Mouse (Mus musculus): ENCODE measurements around the gene Slc30a2. TPM values are rescaled to one million over a fixed set of nuclear protein-coding genes. Genes with fewer than 3 reads are reported as not detected.
"Not testable (repeated sequence)": the region's sequence is repeated elsewhere in the genome, so short reads cannot be mapped to it uniquely, and the experiment has no call there.

Gene Slc30a2
- polyA plus RNA-seq, 1 experiment: 21.3 TPM

DNA sequence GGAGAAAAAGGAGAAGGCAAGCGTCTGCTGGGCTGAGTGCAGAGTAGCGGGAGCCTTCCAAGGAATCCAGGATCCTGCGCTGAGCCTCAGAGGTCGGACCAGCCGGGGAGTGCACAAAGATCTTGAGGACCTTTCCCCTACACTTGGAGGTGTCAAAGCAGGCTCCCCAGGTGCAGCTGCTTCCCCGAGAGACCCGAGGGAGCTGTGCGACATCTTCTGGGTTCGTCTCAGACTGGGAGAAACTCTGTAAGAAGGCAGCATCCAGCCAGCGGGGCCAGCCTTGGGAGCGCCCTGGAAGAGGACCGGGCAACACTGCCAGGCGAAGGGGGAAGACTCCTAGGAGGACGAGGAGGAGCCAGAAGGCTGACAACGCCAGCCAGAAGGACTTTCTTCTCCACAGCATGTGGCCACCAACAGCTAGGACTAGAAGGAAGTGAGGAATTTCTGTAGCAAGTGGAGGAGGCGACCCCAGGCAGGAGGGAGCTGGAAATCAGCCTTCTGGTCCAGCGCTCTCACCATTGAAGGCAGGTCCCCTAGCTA lies 28.4 kb downstream of the Slc30a2 start:
- Histone ChIP-seq H3K27me3 (ENCODE audit: control insufficient read depth, insufficient read depth, low read length) (no peaks in the 10 kb centered on the region; the same call in 1 of the 2 replicates), H3K4me3 (ENCODE audit: control insufficient read depth, low read depth, low read length) (no peak overlapping the region; the same call in 1 of the 2 replicates), H3K4me1 (ENCODE audit: control insufficient read depth, insufficient read depth, low read length) (peaks cover 10% of the 10 kb centered on the region), H3K27ac (ENCODE audit: control insufficient read depth, insufficient read depth, low read depth, low read length) (no peak overlapping the region), H3K36me3 (ENCODE audit: control insufficient read depth, insufficient read depth, low read length) (no peaks in the 10 kb centered on the region)
- no peak for TF ChIP-seq CTCF (IDR thresholded peaks at IDR 0.05; ENCODE audit: control insufficient read depth, insufficient read depth, insufficient replicate concordance, low read depth, low read length)
- TF ChIP-seq POLR2A (IDR thresholded peaks at IDR 0.05; ENCODE audit: control insufficient read depth, low read depth, low read length): no peak

DNA sequence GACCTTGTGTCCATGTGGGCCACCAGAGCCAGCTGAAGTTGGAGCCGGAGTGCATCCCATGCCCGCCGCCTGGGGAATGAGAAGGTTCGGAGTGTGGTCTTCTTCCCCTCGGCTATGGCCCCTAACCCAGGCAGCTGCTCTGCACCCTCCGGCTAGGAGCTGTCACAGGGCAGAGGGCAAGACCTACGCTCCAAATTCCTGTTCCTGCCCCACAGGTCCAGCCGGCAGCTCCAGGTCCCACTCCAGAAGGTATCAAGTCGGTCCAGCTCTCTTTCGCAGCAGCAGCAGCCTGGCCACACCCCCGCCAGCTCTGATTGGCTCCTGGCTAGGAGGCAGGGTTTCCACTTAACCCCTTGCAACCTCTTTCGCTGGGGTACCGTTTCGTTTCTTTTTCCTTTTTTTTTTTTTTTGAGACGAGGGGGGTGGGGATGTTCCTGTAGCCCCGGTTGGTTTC lies 29.3 kb downstream of the Slc30a2 start:
- Histone ChIP-seq H3K27ac (ENCODE audit: control insufficient read depth, insufficient read depth, low read depth, low read length) (no peak overlapping the region), H3K4me3 (ENCODE audit: control insufficient read depth, low read depth, low read length) (peak overlapping the region; percentile 60), H3K4me1 (ENCODE audit: control insufficient read depth, insufficient read depth, low read length) (peaks cover 10% of the 10 kb centered on the region), H3K27me3 (ENCODE audit: control insufficient read depth, insufficient read depth, low read length) (no peaks in the 10 kb centered on the region; the same call in 1 of the 2 replicates), H3K36me3 (ENCODE audit: control insufficient read depth, insufficient read depth, low read length) (no peaks in the 10 kb centered on the region)
- TF ChIP-seq POLR2A (IDR thresholded peaks at IDR 0.05; ENCODE audit: control insufficient read depth, low read depth, low read length) (no peak), CTCF (IDR thresholded peaks at IDR 0.05; ENCODE audit: control insufficient read depth, insufficient read depth, insufficient replicate concordance, low read depth, low read length) (no peak)

DNA sequence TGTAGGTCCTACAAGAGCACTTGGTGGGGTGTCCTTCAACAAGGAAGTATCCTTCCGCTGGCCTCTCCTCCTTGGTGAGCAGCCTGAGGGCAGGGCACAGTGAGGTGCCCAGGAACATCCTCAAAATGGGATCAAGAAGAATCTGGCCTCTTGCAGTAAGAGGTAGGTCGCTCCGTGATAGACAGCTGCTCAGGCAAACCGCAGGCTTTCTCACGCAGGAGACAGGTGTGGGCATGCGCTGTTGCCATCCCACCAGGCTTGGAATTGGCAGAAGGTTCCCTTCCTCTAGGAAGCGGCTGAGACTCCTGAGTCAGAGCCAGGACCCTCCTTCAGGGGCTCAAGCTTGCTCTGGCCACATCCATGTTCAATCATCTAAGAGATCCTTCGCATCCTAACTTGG lies 30.3 kb downstream of the Slc30a2 start:
- no peak for TF ChIP-seq POLR2A (IDR thresholded peaks at IDR 0.05; ENCODE audit: control insufficient read depth, low read depth, low read length)
- TF ChIP-seq CTCF (IDR thresholded peaks at IDR 0.05; ENCODE audit: control insufficient read depth, insufficient read depth, insufficient replicate concordance, low read depth, low read length): no peak
- H3K36me3 ChIP-seq (ENCODE audit: control insufficient read depth, insufficient read depth, low read length): no peaks in the 10 kb centered on the region
- H3K27ac ChIP-seq (ENCODE audit: control insufficient read depth, insufficient read depth, low read depth, low read length): no peak overlapping the region
- peaks cover 10% of the 10 kb centered on the region for H3K4me1 ChIP-seq (ENCODE audit: control insufficient read depth, insufficient read depth, low read length)
- no peak overlapping the region for H3K4me3 ChIP-seq (ENCODE audit: control insufficient read depth, low read depth, low read length)
- no peaks in the 10 kb centered on the region; the same call in 1 of the 2 replicates for H3K27me3 ChIP-seq (ENCODE audit: control insufficient read depth, insufficient read depth, low read length)

DNA sequence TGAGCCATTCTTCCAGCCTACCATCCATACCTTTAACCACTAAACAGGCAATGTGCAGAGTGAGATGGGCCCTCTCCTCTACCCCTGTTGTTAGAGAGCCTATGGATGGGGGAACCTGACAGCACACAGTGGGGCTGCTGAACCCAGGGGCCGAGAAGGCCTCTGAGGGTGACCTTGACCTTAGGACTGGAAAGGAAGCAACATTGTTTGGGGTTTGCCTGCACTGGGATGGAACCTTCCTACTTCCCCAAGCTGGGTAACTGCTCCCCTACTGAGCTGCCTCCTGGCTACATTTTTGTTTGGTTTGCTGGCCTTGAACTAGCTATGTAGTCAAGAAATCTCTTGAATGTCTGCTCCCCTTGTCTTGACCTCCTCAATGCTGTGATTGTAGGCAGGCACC lies 31.3 kb downstream of the Slc30a2 start:
- Histone ChIP-seq H3K4me1 (ENCODE audit: control insufficient read depth, insufficient read depth, low read length) (peaks cover 10% of the 10 kb centered on the region), H3K27me3 (ENCODE audit: control insufficient read depth, insufficient read depth, low read length) (no peaks in the 10 kb centered on the region; the same call in 1 of the 2 replicates), H3K4me3 (ENCODE audit: control insufficient read depth, low read depth, low read length) (no peak overlapping the region), H3K36me3 (ENCODE audit: control insufficient read depth, insufficient read depth, low read length) (no peaks in the 10 kb centered on the region), H3K27ac (ENCODE audit: control insufficient read depth, insufficient read depth, low read depth, low read length) (no peak overlapping the region)
- no peak for TF ChIP-seq CTCF (IDR thresholded peaks at IDR 0.05; ENCODE audit: control insufficient read depth, insufficient read depth, insufficient replicate concordance, low read depth, low read length)
- no peak for TF ChIP-seq POLR2A (IDR thresholded peaks at IDR 0.05; ENCODE audit: control insufficient read depth, low read depth, low read length)

DNA sequence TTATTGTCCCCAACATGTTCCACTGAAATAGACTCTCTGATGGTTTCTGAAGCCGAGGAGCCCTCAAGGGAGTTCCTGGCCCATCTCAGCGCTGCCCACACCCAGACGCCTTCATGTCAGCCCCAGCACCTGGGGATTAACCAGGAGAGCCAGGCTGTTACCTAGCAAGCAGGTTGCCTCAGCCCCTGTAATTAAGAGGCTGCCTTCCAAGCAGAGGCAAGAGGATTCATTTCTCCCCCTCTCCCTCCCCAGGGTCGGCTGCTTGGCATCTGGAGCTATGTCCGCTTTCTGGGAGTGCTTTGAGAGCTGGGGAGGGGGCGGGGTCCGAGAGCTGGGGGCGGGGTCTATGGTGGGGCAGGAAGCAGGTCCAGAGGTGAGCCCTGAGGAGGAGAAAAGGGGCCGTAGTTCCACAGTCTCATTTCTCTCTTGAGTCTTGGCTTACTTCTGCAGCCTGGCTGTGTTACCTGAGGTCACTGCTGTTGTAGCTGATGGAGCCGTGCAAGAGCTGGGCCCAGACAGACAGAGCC lies 35.2 kb downstream of the Slc30a2 start:
- no peaks in the 10 kb centered on the region for H3K27me3 ChIP-seq (ENCODE audit: control insufficient read depth, insufficient read depth, low read length)
- H3K36me3 ChIP-seq (ENCODE audit: control insufficient read depth, insufficient read depth, low read length): no peaks in the 10 kb centered on the region
- H3K4me3 ChIP-seq (ENCODE audit: control insufficient read depth, low read depth, low read length): no peak overlapping the region
- TF ChIP-seq CTCF (IDR thresholded peaks at IDR 0.05; ENCODE audit: control insufficient read depth, insufficient read depth, insufficient replicate concordance, low read depth, low read length): no peak
- no peak for TF ChIP-seq POLR2A (IDR thresholded peaks at IDR 0.05; ENCODE audit: control insufficient read depth, low read depth, low read length)
- H3K27ac ChIP-seq (ENCODE audit: control insufficient read depth, insufficient read depth, low read depth, low read length): no peak overlapping the region
- no peaks in the 10 kb centered on the region for H3K4me1 ChIP-seq (ENCODE audit: control insufficient read depth, insufficient read depth, low read length)

DNA sequence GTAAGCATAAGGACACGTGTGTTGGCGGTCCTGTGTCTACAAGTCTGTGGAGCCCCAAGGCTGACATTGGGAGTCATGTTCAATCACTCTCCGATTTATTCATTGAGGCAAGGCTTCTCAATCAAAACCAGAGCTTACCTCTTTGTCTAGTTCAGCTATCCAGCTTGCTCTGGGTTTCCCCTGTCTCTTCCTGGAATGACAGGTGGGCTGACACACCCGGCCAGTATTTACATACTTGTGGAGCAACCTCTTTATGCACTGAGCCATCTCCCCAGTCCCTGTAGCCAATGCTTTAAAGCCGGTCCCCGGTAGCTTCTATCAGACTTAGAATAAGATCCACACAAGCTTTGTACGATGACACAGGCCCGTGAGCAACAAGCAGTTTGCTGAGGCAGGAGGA lies 36.5 kb downstream of the Slc30a2 start:
- Histone ChIP-seq H3K27ac (ENCODE audit: control insufficient read depth, insufficient read depth, low read depth, low read length) (no peak overlapping the region), H3K27me3 (ENCODE audit: control insufficient read depth, insufficient read depth, low read length) (no peaks in the 10 kb centered on the region), H3K4me1 (ENCODE audit: control insufficient read depth, insufficient read depth, low read length) (no peaks in the 10 kb centered on the region), H3K4me3 (ENCODE audit: control insufficient read depth, low read depth, low read length) (no peak overlapping the region), H3K36me3 (ENCODE audit: control insufficient read depth, insufficient read depth, low read length) (no peaks in the 10 kb centered on the region)
- TF ChIP-seq CTCF (IDR thresholded peaks at IDR 0.05; ENCODE audit: control insufficient read depth, insufficient read depth, insufficient replicate concordance, low read depth, low read length): no peak
- TF ChIP-seq POLR2A (IDR thresholded peaks at IDR 0.05; ENCODE audit: control insufficient read depth, low read depth, low read length): no peak

DNA sequence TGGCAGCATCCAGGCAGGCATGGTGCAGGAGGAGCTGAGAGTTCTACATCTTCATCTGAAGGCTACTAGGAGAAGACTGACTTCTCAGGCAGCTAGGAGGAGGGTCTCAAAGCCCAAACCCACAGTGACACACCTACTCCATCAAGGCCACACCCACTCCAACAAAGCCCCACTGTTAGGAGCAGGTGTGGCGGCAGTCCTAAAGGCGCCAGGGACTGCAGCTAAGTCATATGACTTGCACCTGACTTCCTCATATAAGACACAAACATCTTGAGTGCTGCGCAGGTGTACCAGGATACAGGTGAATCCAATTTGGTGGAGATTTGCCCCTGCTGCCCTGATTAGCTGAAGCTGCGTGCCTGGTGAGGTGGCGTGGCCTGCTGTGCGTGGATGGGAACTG lies 40.8 kb downstream of the Slc30a2 start, which contains the start of gene Extl1:
Gene Extl1 (minus strand): TSS at position 101 of the 400 bp plus-strand sequence.
- H3K4me3 ChIP-seq (ENCODE audit: control insufficient read depth, low read depth, low read length); H3K27me3 ChIP-seq (ENCODE audit: control insufficient read depth, insufficient read depth, low read length); H3K27ac ChIP-seq (ENCODE audit: control insufficient read depth, insufficient read depth, low read depth, low read length); H3K36me3 ChIP-seq (ENCODE audit: control insufficient read depth, insufficient read depth, low read length); H3K4me1 ChIP-seq (ENCODE audit: control insufficient read depth, insufficient read depth, low read length): not testable (repeated sequence)
